Mouse (Mus musculus) megakaryocyte progenitor cell, adult 5-6 weeks (primary cell): Measurements from ENCODE around the gene 1110008L16Rik. TPM values are rescaled to one million over a fixed set of nuclear protein-coding genes. Genes with fewer than 3 reads are reported as not detected.

Source experiments
- total RNA-seq, 2 experiments: library from RNA; stranded (forward) in 1 of 2; stranded (reverse) in 1 of 2; fragments of 157-497, 149-512 nt in 1 of 2; fragments of 200-1000 nt in 1 of 2; gene quantifications; 2 replicates each; pipeline versions ENCODE4 v1.2.3 to v1.2.4; 2015 to 2017

Gene 1110008L16Rik
- total RNA-seq, 2 experiments from 2014 or later: 22.5 to 38.1 TPM

Other genes with a start within 250 kb of the 1110008L16Rik start
- gene 2700097O09Rik, start 219.5 kb upstream of the 1110008L16Rik start, total RNA-seq (2015): 22.4 and 22.8 TPM in 2 replicates
- gene 2700097O09Rik, start 219.5 kb upstream of the 1110008L16Rik start, total RNA-seq (2017): 7.5 and 12.9 TPM in 2 replicates
- gene Srp54a, start 219.3 kb upstream of the 1110008L16Rik start, total RNA-seq (2015): 118 and 127 TPM in 2 replicates
- gene Srp54a, start 219.3 kb upstream of the 1110008L16Rik start, total RNA-seq (2017): 191 and 227 TPM in 2 replicates
- 3.0 TPM in 1 of 2 replicates, not detected in the other for gene Fam177a, start 175.1 kb upstream of the 1110008L16Rik start, total RNA-seq (2015)
- gene Fam177a, start 175.1 kb upstream of the 1110008L16Rik start, total RNA-seq (2017): 10.7 and 12.4 TPM in 2 replicates
- 27.7 and 35.3 TPM in 2 replicates for gene Srp54b, start 144.5 kb upstream of the 1110008L16Rik start, total RNA-seq (2015)
- gene Srp54b, start 144.5 kb upstream of the 1110008L16Rik start, total RNA-seq (2017): 111 and 135 TPM in 2 replicates
- gene 1700047I17Rik2, start 100.0 kb upstream of the 1110008L16Rik start, total RNA-seq (2015): 8.5 and 11.7 TPM in 2 replicates
- not detected in 2 replicates for gene 1700047I17Rik2, start 100.0 kb upstream of the 1110008L16Rik start, total RNA-seq (2017)
- 75.0 and 76.0 TPM in 2 replicates for gene Srp54c, start 69.4 kb upstream of the 1110008L16Rik start, total RNA-seq (2015)
- 87.7 and 93.8 TPM in 2 replicates for gene Srp54c, start 69.4 kb upstream of the 1110008L16Rik start, total RNA-seq (2017)
- gene Ppp2r3c, start 3.4 kb downstream of the 1110008L16Rik start, total RNA-seq (2015): 29.9 and 35.3 TPM in 2 replicates
- 25.2 and 26.0 TPM in 2 replicates for gene Ppp2r3c, start 3.4 kb downstream of the 1110008L16Rik start, total RNA-seq (2017)
- gene Psma6, start 84.6 kb downstream of the 1110008L16Rik start, total RNA-seq (2015): 372 and 397 TPM in 2 replicates
- 362 TPM in 2 replicates for gene Psma6, start 84.6 kb downstream of the 1110008L16Rik start, total RNA-seq (2017)
- 40.6 and 85.4 TPM in 2 replicates for gene Nfkbia, start 193.1 kb downstream of the 1110008L16Rik start, total RNA-seq (2015)
- gene Nfkbia, start 193.1 kb downstream of the 1110008L16Rik start, total RNA-seq (2017): 36.4 and 69.6 TPM in 2 replicates